Mouse (Mus musculus) midbrain, embryonic 16.5 days (tissue): ENCODE results near the gene Parp16. TPM values are rescaled to one million over a fixed set of nuclear protein-coding genes. Genes with fewer than 3 reads are reported as not detected.
A peak's percentile ranks its signal among the peaks of the same experiment; 100 is the strongest.

ENCODE experiments used
- ATAC-seq: fragments of 200-750 bp; cut with Nextera tagmentation; 2 replicates; pipeline ENCODE4 v1.8.0; 2017; ENCODE audit warnings: moderate TSS enrichment
- H3K27ac ChIP-seq: fragments of 300-500 bp; sonication (generic); 2 replicates; pipeline ENCODE4 v1.5.1; 2014; ENCODE audit warnings: mild to moderate bottlenecking, low read length, mixed read lengths
- H3K27me3 ChIP-seq: fragments of 300-500 bp; sonication (generic); 2 replicates; pipeline ENCODE4 v1.6.1; 2014; ENCODE audit warnings: low read depth, low read length, mixed read lengths; ENCODE audit not compliant: control insufficient read depth, insufficient read depth
- H3K36me3 ChIP-seq: fragments of 300-500 bp; sonication (generic); 2 replicates; pipeline ENCODE4 v1.6.1; 2014; ENCODE audit warnings: mild to moderate bottlenecking, low read length, moderate library complexity, mixed read lengths; ENCODE audit not compliant: control insufficient read depth, insufficient read depth
- H3K4me1 ChIP-seq: fragments of 300-500 bp; sonication (generic); 2 replicates; pipeline ENCODE4 v1.6.1; 2014; ENCODE audit warnings: mild to moderate bottlenecking, low read length, mixed read lengths; ENCODE audit not compliant: control insufficient read depth, insufficient read depth
- H3K4me2 ChIP-seq: fragments of 300-500 bp; sonication (generic); 2 replicates; pipeline ENCODE4 v1.6.1; 2014; ENCODE audit warnings: mild to moderate bottlenecking, low read length, mixed read lengths
- H3K4me3 ChIP-seq: fragments of 300-500 bp; sonication (generic); 2 replicates; pipeline ENCODE4 v1.5.1; 2014; ENCODE audit warnings: low read depth, mild to moderate bottlenecking, low read length, moderate library complexity, mixed read lengths
- H3K9ac ChIP-seq: fragments of 300-500 bp; sonication (generic); 2 replicates; pipeline ENCODE4 v1.6.1; 2014; ENCODE audit warnings: low read depth, low read length, mixed read lengths
- H3K9me3 ChIP-seq: fragments of 300-500 bp; sonication (generic); replicated peaks from 2 replicates; pipeline ENCODE4 v1.6.1; 2014; ENCODE audit warnings: mild to moderate bottlenecking, low read length, mixed read lengths; ENCODE audit not compliant: control insufficient read depth, poor library complexity, severe bottlenecking
- WGBS: fragments of 180-500 bp; shearing (Covaris S2); extraction: QIAGEN DNeasy Blood & Tissue Kit; methylation state at CpG from one replicate; pipeline ENCODE4 v1.1.7; 2014; 5-methylcytosine and 5-hydroxymethylcytosine counted together
- polyA plus RNA-seq: library from polyadenylated mRNA; unstranded; fragments of >200 nt; fragmentation: Nextera tagmentation; extraction: Ambion mirVana; gene quantifications from 2 replicates; pipeline ENCODE4 v1.2.1, GENCODE M21; 2015

Parp16 gene
- polyA plus RNA-seq, 1 experiment from 2014 or later, result 8.5 TPM

GRCm38 (mm10) chr9:65191755-65192469, 3.2 kb upstream of the Parp16 start:
- Histone ChIP-seq H3K4me1 (peaks cover 13% of the 10 kb centered on the region), H3K4me2 (no peak overlapping the region), H3K9me3 (no peaks in the 10 kb centered on the region), H3K9ac (no peak overlapping the region), H3K4me3 (no peak overlapping the region), H3K36me3 (no peaks in the 10 kb centered on the region), H3K27ac (no peak overlapping the region), H3K27me3 (no peaks in the 10 kb centered on the region)
- 32% methylated on average over 8 of the region's 8 CpGs for WGBS
- no peak for ATAC-seq

GRCm38 (mm10) chr9:65193214-65193613, 1.9 kb upstream of the Parp16 start:
- no peak overlapping the region; the same call in 1 of the 2 replicates for H3K27ac ChIP-seq
- H3K27me3 ChIP-seq, result no peaks in the 10 kb centered on the region
- no peaks in the 10 kb centered on the region for H3K36me3 ChIP-seq
- H3K4me3 ChIP-seq, result no peak overlapping the region
- WGBS, result 69% methylated on average over 12 of the region's 12 CpGs
- no peaks in the 10 kb centered on the region for H3K9me3 ChIP-seq
- no peak for ATAC-seq
- H3K4me1 ChIP-seq, result peaks cover 17% of the 10 kb centered on the region
- H3K9ac ChIP-seq, result no peak overlapping the region
- H3K4me2 ChIP-seq, result no peak overlapping the region

- no peak overlapping the region for H3K4me2 ChIP-seq
- peak; percentile 15; the same call in 1 of the 2 replicates for ATAC-seq
- 36% methylated on average over 8 of the region's 8 CpGs for WGBS
- H3K9ac ChIP-seq, result peak overlapping the region; percentile 46; the same call in 1 of the 2 replicates
- no peaks in the 10 kb centered on the region for H3K9me3 ChIP-seq
- no peaks in the 10 kb centered on the region for H3K27me3 ChIP-seq
- no peaks in the 10 kb centered on the region for H3K36me3 ChIP-seq
- H3K4me1 ChIP-seq, result peaks cover 19% of the 10 kb centered on the region
- no peak overlapping the region for H3K4me3 ChIP-seq
- peak overlapping the region; percentile 75 for H3K27ac ChIP-seq
Observed at GRCm38 (mm10) chr9:65195621-65195981, 448 bp downstream of the Parp16 start.

GRCm38 (mm10) chr9:65195982-65196737, 1.0 kb downstream of the Parp16 start:
- Histone ChIP-seq H3K4me1 (peaks cover 20% of the 10 kb centered on the region), H3K9me3 (no peaks in the 10 kb centered on the region), H3K36me3 (no peaks in the 10 kb centered on the region), H3K27me3 (no peaks in the 10 kb centered on the region), H3K27ac (peak overlapping the region; percentile 75), H3K9ac (peak overlapping the region; percentile 63; the same call in 1 of the 2 replicates), H3K4me2 (peak overlapping the region; percentile 43), H3K4me3 (peak overlapping the region; percentile 18; the same call in 1 of the 2 replicates)
- WGBS, result 8% methylated on average over 9 of the region's 9 CpGs
- ATAC-seq, result peak; percentile 79

GRCm38 (mm10) chr9:65196738-65197569, 1.8 kb downstream of the Parp16 start:
- H3K9ac ChIP-seq, result peak overlapping the region; percentile 38; the same call in 1 of the 2 replicates
- ATAC-seq, result peak; percentile 77
- WGBS, result 19% methylated on average over 26 of the region's 26 CpGs

GRCm38 (mm10) chr9:65197826-65198225, 2.7 kb downstream of the Parp16 start:
- H3K27ac ChIP-seq, result no peak overlapping the region

More at GRCm38 (mm10) chr9:65196738-65197569, 1.8 kb downstream of the Parp16 start:
- peaks cover 16% of the 10 kb centered on the region for H3K4me1 ChIP-seq
- H3K36me3 ChIP-seq, result no peaks in the 10 kb centered on the region
- H3K9me3 ChIP-seq, result no peaks in the 10 kb centered on the region
- no peaks in the 10 kb centered on the region for H3K27me3 ChIP-seq
- H3K27ac ChIP-seq, result peak overlapping the region; percentile 75
- H3K4me2 ChIP-seq, result peak overlapping the region; percentile 43
- peak overlapping the region; percentile 18 for H3K4me3 ChIP-seq

GRCm38 (mm10) chr9:65199723-65200122, 4.6 kb downstream of the Parp16 start:
- ATAC-seq, result no peak
- Histone ChIP-seq H3K9ac (no peak overlapping the region), H3K9me3 (no peaks in the 10 kb centered on the region), H3K4me3 (no peak overlapping the region), H3K36me3 (no peaks in the 10 kb centered on the region), H3K4me2 (no peak overlapping the region), H3K27ac (peak overlapping the region; percentile 13; the same call in 1 of the 2 replicates), H3K4me1 (peaks cover 16% of the 10 kb centered on the region), H3K27me3 (no peaks in the 10 kb centered on the region)
- 61% methylated on average over 7 of the region's 7 CpGs for WGBS

More at GRCm38 (mm10) chr9:65197826-65198225, 2.7 kb downstream of the Parp16 start:
- Histone ChIP-seq H3K36me3 (no peaks in the 10 kb centered on the region), H3K9me3 (no peaks in the 10 kb centered on the region), H3K9ac (no peak overlapping the region), H3K4me3 (no peak overlapping the region), H3K4me2 (no peak overlapping the region), H3K27me3 (no peaks in the 10 kb centered on the region), H3K4me1 (peaks cover 16% of the 10 kb centered on the region)
- no peak for ATAC-seq
- WGBS, result 89% methylated on average over 6 of the region's 6 CpGs

- H3K4me1 ChIP-seq, result peaks cover 14% of the 10 kb centered on the region
- 67% methylated on average over 1 of the region's 1 CpGs for WGBS
- ATAC-seq, result no peak
- no peaks in the 10 kb centered on the region for H3K36me3 ChIP-seq
- H3K4me3 ChIP-seq, result no peak overlapping the region
- no peaks in the 10 kb centered on the region for H3K27me3 ChIP-seq
- H3K9me3 ChIP-seq, result no peaks in the 10 kb centered on the region
- H3K27ac ChIP-seq, result no peak overlapping the region
- H3K9ac ChIP-seq, result 0 out of 2 replicates have a peak overlapping the region, but pooled peaks have one; percentile 21
- no peak overlapping the region for H3K4me2 ChIP-seq
Observed at GRCm38 (mm10) chr9:65200606-65201005, 5.5 kb downstream of the Parp16 start.
